Mouse (Mus musculus) embryo, embryonic 11 days (tissue): ENCODE results near the gene Gpr6.

ENCODE experiments used
- DNase-seq: peaks from one replicate; pipeline ENCODE4 v3.0.0-alpha.2; 2015

Gpr6 gene

DNA sequence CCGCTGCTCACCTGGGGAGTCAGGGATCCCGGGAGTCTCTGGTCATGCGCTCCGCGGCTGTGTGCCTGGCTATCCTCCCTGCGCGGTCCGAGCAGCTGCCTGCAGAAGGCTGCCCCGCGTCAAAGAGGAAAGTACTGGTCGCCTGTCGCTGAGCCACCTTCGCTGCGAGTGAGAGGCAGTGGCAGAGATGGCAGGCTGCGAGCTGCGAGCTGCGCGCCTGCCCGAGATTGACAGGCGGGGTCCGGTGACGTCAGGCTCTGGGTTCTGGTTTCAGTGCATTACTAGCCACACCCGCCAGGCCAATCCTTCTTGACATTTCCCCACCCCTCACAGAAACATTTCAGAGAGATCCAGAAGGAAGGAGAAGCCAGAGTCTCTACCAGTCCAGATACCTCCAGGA, at the start of gene Gpr6:
TSS of gene Gpr6 (minus strand) at position 170 of the 400 bp plus-strand sequence.
- DNase-seq, result peak; percentile 47

- no peak for DNase-seq
These were observed 28.0 kb upstream of the Gpr6 start for GRCm38 (mm10) chr10:41100060-41100459.

- no peak for DNase-seq
These were observed 26.1 kb upstream of the Gpr6 start for GRCm38 (mm10) chr10:41098137-41098536.

DNA sequence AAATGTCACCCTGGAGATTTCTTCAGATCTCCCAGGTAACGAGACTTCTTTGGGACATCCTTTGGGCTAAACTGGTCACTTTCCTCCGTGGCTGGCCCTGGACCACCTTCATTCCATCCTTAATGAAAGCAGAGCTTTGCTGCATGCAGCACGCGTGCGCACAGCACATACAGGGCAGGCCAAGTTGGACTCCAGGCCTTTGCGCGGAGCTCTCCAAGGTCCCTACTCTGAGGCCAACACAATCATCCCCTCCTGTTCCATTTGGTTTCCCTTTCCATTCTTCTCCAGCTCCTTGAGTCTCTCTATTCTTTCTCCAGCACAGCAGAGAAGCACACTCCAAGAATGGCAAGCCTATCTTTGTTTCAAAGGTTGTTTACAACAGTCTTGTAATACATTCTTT, 16.8 kb upstream of the Gpr6 start:
- DNase-seq, result peak; percentile 45

DNA sequence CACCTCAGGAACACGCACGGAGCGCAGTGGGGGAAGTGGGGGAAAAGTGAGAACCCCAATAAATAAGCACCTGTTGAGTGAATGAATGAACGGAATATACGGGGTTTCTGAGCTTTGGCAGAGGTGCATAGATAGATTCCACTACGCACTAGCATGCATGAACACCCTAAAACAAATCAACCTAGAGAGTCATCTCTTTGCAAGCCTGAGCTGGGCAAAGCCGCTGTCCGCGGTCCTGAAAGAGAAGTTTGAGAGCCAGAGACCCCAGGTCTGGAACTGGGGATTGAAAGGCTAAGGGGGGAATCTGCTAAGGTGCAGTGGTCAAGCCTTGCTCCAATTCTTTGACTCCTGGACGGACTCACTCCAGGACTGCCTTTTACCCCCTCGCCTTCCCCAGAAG, 389 bp downstream of the Gpr6 start:
- peak; percentile 87 for DNase-seq

GRCm38 (mm10) chr10:41070693-41071651, 1.1 kb downstream of the Gpr6 start:
- DNase-seq, result peak; percentile 59

DNA sequence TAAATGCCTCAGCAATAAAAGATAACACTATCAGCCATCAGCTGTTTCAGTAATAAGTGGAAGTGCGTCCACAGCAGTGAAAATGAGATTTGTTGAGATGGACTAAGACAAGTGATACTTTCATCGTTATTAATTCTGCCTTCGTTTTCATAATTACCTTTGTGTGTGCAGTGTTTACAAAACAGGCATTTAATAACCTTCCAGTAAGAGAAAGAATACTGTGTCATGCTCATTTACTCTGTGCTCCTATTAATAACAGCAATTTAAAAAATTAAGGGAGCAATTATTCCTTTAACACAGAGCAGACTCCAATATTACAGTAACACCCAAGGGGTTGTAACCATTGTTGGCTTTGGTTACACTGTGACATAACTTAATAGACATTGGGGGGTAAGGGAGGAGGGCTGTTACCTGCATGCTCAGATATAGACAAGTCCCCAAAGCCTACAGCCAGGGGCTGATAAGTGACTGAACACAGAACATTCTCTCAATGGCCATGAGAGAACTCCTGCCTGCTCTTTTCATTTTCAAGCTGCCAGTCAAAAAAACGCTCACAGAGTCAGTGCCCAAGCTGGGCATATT, 11.7 kb downstream of the Gpr6 start:
- no peak for DNase-seq

DNA sequence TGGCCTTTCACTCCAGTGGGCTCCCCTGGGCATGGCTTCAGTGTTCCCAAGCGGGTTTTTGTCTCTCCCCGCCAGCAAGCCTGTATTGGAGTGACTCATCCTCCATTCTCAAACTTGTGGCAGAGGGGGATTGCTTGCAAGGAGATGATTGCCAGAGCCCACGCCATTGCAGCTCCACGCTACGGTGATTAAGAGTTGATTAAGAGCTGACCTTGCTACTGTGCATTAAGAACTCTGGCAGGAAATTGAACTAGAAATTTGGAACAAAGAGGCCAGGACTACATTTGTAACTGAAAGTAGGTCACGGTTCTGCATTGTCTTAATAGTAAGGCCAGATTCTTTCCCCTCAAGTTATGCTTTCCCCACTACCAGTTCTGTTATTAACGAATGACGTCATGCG, 16.5 kb downstream of the Gpr6 start:
- no peak for DNase-seq

GRCm38 (mm10) chr10:41054005-41054404, 18.1 kb downstream of the Gpr6 start:
- DNase-seq, result no peak

DNA sequence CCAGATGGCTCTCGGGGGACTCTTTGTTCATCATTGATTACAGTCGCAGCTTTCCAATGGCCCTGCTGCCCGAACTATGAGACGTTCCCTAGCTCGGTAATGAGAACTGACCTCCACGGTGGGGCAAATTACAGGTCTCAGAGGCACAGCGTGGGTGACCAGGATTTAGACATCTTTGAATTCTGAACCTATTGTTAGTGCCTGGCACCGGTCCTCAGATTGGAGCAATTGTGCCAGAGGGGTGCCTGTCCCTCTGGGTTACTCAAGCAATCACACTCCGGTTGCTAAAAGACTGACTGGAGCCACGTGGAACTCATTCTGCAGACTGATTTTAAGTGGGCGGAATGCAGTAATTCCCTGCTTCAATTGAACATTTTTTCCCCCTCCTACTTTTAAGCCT, 29.8 kb downstream of the Gpr6 start:
- no peak for DNase-seq

- no peak for DNase-seq
These were observed 30.6 kb downstream of the Gpr6 start for GRCm38 (mm10) chr10:41041478-41041877.

GRCm38 (mm10) chr10:41040530-41041085, 31.5 kb downstream of the Gpr6 start:
- DNase-seq, result no peak

- no peak for DNase-seq
These were observed 33.6 kb downstream of the Gpr6 start for GRCm38 (mm10) chr10:41038476-41038875.

GRCm38 (mm10) chr10:41037722-41038121, 34.4 kb downstream of the Gpr6 start:
- no peak for DNase-seq

- DNase-seq, result no peak
These were observed 39.3 kb downstream of the Gpr6 start for GRCm38 (mm10) chr10:41032811-41033210.

GRCm38 (mm10) chr10:41024860-41025259, 47.2 kb downstream of the Gpr6 start:
- no peak for DNase-seq

DNA sequence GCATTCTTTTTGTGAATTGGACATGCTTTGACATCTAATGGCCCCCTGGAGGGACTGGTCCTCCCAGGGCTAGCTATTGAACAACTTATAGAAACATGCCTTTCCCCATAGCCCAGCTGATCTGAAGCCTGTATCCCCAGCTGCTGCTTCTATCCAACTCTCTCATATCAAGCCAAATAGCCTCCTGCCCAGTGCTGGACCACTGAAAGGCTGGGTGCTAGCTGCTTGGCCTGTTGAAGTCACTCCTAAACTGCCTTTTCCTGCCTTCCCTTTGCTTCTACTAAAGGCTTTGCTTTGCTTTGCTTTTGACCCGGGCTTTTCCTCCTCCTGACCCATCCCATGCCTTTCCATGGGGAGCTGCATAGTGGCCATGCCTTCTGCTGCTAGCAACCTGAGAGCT, 47.7 kb downstream of the Gpr6 start:
- DNase-seq, result no peak

DNA sequence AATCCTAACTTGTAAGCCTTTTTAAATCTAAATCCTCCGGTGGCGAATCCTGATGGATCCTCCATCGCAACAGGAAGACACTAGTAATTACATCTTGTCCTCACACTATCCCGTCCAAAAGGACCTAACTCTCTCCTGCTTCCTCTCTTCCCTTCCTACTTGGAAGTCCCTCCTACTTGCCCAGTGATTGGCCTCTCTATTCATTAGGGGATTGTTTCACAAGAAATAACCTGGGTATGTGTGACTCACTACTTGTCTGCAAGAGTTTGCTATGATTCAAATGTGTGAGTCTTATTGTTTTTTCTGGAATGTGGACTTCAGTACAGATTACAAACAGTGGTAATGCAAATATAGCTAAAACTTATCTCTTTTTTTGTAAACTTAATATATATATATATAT, 49.9 kb downstream of the Gpr6 start:
- DNase-seq, result no peak
